Mouse (Mus musculus): ENCODE data around the gene Pcnx3. TPM values are rescaled to one million over a fixed set of nuclear protein-coding genes. Genes with fewer than 3 reads are reported as not detected.

Gene Pcnx3
- polyA plus RNA-seq, 1 experiment: 28.0 TPM

- Histone ChIP-seq H3K4me3 (ENCODE audit: insufficient read depth, poor library complexity, severe bottlenecking) (no peak overlapping the region), H3ac (ENCODE audit: control insufficient read depth, insufficient read length, low read depth) (no peak overlapping the region), H3K79me3 (ENCODE audit: low read depth) (no peaks in the 10 kb centered on the region), H3K36me3 (ENCODE audit: control insufficient read depth, insufficient read depth) (no peaks in the 10 kb centered on the region), H3K79me2 (ENCODE audit: control insufficient read depth, insufficient read depth) (no peaks in the 10 kb centered on the region), H3K27me3 (ENCODE audit: control insufficient read depth, insufficient read depth, insufficient read length) (no peaks in the 10 kb centered on the region)
- TF ChIP-seq MYOD1 (IDR thresholded peaks at IDR 0.05; ENCODE audit: control insufficient read depth, insufficient read length, low read depth): peak; percentile 19
- TF ChIP-seq MAX (IDR thresholded peaks at IDR 0.05): no peak
Observed at GRCm38 (mm10) chr19:5632120-5632519, 56.6 kb downstream of the Pcnx3 start.

- Histone ChIP-seq H3ac (ENCODE audit: control insufficient read depth, insufficient read length, low read depth) (no peak overlapping the region), H3K79me2 (ENCODE audit: control insufficient read depth, insufficient read depth) (no peaks in the 10 kb centered on the region), H3K79me3 (ENCODE audit: low read depth) (no peaks in the 10 kb centered on the region), H3K36me3 (ENCODE audit: control insufficient read depth, insufficient read depth) (no peaks in the 10 kb centered on the region), H3K27me3 (ENCODE audit: control insufficient read depth, insufficient read depth, insufficient read length) (no peaks in the 10 kb centered on the region), H3K4me3 (ENCODE audit: insufficient read depth, poor library complexity, severe bottlenecking) (no peak overlapping the region)
- TF ChIP-seq CTCF (IDR thresholded peaks at IDR 0.05; ENCODE audit: control insufficient read depth, insufficient read depth, insufficient read length): no peak
- TF ChIP-seq FOSL1 (IDR thresholded peaks at IDR 0.05; ENCODE audit: insufficient read depth, low read length, poor library complexity, severe bottlenecking): no peak
- TF ChIP-seq USF1 (IDR thresholded peaks at IDR 0.05; ENCODE audit: low read depth): no peak
- no peak for TF ChIP-seq MAX (IDR thresholded peaks at IDR 0.05)
- TF ChIP-seq MYOD1 (IDR thresholded peaks at IDR 0.05; ENCODE audit: control insufficient read depth, insufficient read length, low read depth): no peak
- no peak for TF ChIP-seq MYOG (IDR thresholded peaks at IDR 0.05; ENCODE audit: control insufficient read depth, extremely low read depth, insufficient read length)
- TF ChIP-seq CEBPB (IDR thresholded peaks at IDR 0.05; ENCODE audit: low read depth): no peak
Observed at GRCm38 (mm10) chr19:5629907-5630306, 58.8 kb downstream of the Pcnx3 start.

GRCm38 (mm10) chr19:5625311-5625710, 63.4 kb downstream of the Pcnx3 start:
- no peak overlapping the region for H3K4me3 ChIP-seq (ENCODE audit: insufficient read depth, poor library complexity, severe bottlenecking)
- H3ac ChIP-seq (ENCODE audit: control insufficient read depth, insufficient read length, low read depth): no peak overlapping the region
- no peaks in the 10 kb centered on the region for H3K79me2 ChIP-seq (ENCODE audit: control insufficient read depth, insufficient read depth)
- H3K27me3 ChIP-seq (ENCODE audit: control insufficient read depth, insufficient read depth, insufficient read length): no peaks in the 10 kb centered on the region
- H3K79me3 ChIP-seq (ENCODE audit: low read depth): no peaks in the 10 kb centered on the region
- TF ChIP-seq MYOD1 (IDR thresholded peaks at IDR 0.05; ENCODE audit: control insufficient read depth, insufficient read length, low read depth): no peak
- TF ChIP-seq FOSL1 (IDR thresholded peaks at IDR 0.05; ENCODE audit: insufficient read depth, low read length, poor library complexity, severe bottlenecking): no peak
- TF ChIP-seq CTCF (IDR thresholded peaks at IDR 0.05; ENCODE audit: control insufficient read depth, insufficient read depth, insufficient read length): no peak
- no peak for TF ChIP-seq MAX (IDR thresholded peaks at IDR 0.05)
- no peak for TF ChIP-seq MYOG (IDR thresholded peaks at IDR 0.05; ENCODE audit: control insufficient read depth, extremely low read depth, insufficient read length)
- no peak for TF ChIP-seq USF1 (IDR thresholded peaks at IDR 0.05; ENCODE audit: low read depth)
- TF ChIP-seq CEBPB (IDR thresholded peaks at IDR 0.05; ENCODE audit: low read depth): no peak
- no peaks in the 10 kb centered on the region for H3K36me3 ChIP-seq (ENCODE audit: control insufficient read depth, insufficient read depth)

GRCm38 (mm10) chr19:5621884-5622283, 66.8 kb downstream of the Pcnx3 start:
- Histone ChIP-seq H3K79me2 (ENCODE audit: control insufficient read depth, insufficient read depth) (no peaks in the 10 kb centered on the region), H3K4me3 (ENCODE audit: insufficient read depth, poor library complexity, severe bottlenecking) (no peak overlapping the region), H3ac (ENCODE audit: control insufficient read depth, insufficient read length, low read depth) (no peak overlapping the region), H3K36me3 (ENCODE audit: control insufficient read depth, insufficient read depth) (no peaks in the 10 kb centered on the region), H3K27me3 (ENCODE audit: control insufficient read depth, insufficient read depth, insufficient read length) (no peaks in the 10 kb centered on the region), H3K79me3 (ENCODE audit: low read depth) (no peaks in the 10 kb centered on the region)
- TF ChIP-seq CEBPB (IDR thresholded peaks at IDR 0.05; ENCODE audit: low read depth): no peak
- TF ChIP-seq FOSL1 (IDR thresholded peaks at IDR 0.05; ENCODE audit: insufficient read depth, low read length, poor library complexity, severe bottlenecking): no peak
- no peak for TF ChIP-seq MAX (IDR thresholded peaks at IDR 0.05)
- TF ChIP-seq MYOD1 (IDR thresholded peaks at IDR 0.05; ENCODE audit: control insufficient read depth, insufficient read length, low read depth): no peak
- no peak for TF ChIP-seq MYOG (IDR thresholded peaks at IDR 0.05; ENCODE audit: control insufficient read depth, extremely low read depth, insufficient read length)
- no peak for TF ChIP-seq CTCF (IDR thresholded peaks at IDR 0.05; ENCODE audit: control insufficient read depth, insufficient read depth, insufficient read length)
- TF ChIP-seq USF1 (IDR thresholded peaks at IDR 0.05; ENCODE audit: low read depth): no peak

- Histone ChIP-seq H3K79me3 (ENCODE audit: low read depth) (no peaks in the 10 kb centered on the region), H3K36me3 (ENCODE audit: control insufficient read depth, insufficient read depth) (no peaks in the 10 kb centered on the region)
- TF ChIP-seq MYOG (IDR thresholded peaks at IDR 0.05; ENCODE audit: control insufficient read depth, extremely low read depth, insufficient read length) (no peak), MAX (IDR thresholded peaks at IDR 0.05) (no peak), USF1 (IDR thresholded peaks at IDR 0.05; ENCODE audit: low read depth) (no peak), CEBPB (IDR thresholded peaks at IDR 0.05; ENCODE audit: low read depth) (no peak), FOSL1 (IDR thresholded peaks at IDR 0.05; ENCODE audit: insufficient read depth, low read length, poor library complexity, severe bottlenecking) (no peak), MYOD1 (IDR thresholded peaks at IDR 0.05; ENCODE audit: control insufficient read depth, insufficient read length, low read depth) (no peak), CTCF (IDR thresholded peaks at IDR 0.05; ENCODE audit: control insufficient read depth, insufficient read depth, insufficient read length) (no peak)
Observed at GRCm38 (mm10) chr19:5620007-5620406, 68.7 kb downstream of the Pcnx3 start.

GRCm38 (mm10) chr19:5614953-5615352, 73.8 kb downstream of the Pcnx3 start:
- TF ChIP-seq MAX (IDR thresholded peaks at IDR 0.05) (no peak), CEBPB (IDR thresholded peaks at IDR 0.05; ENCODE audit: low read depth) (no peak), USF1 (IDR thresholded peaks at IDR 0.05; ENCODE audit: low read depth) (no peak), MYOG (IDR thresholded peaks at IDR 0.05; ENCODE audit: control insufficient read depth, extremely low read depth, insufficient read length) (no peak), FOSL1 (IDR thresholded peaks at IDR 0.05; ENCODE audit: insufficient read depth, low read length, poor library complexity, severe bottlenecking) (no peak), MYOD1 (IDR thresholded peaks at IDR 0.05; ENCODE audit: control insufficient read depth, insufficient read length, low read depth) (no peak), CTCF (IDR thresholded peaks at IDR 0.05; ENCODE audit: control insufficient read depth, insufficient read depth, insufficient read length) (no peak)
- H3K27me3 ChIP-seq (ENCODE audit: control insufficient read depth, insufficient read depth, insufficient read length): no peaks in the 10 kb centered on the region
- no peaks in the 10 kb centered on the region for H3K36me3 ChIP-seq (ENCODE audit: control insufficient read depth, insufficient read depth)
- no peaks in the 10 kb centered on the region for H3K79me3 ChIP-seq (ENCODE audit: low read depth)
- H3K79me2 ChIP-seq (ENCODE audit: control insufficient read depth, insufficient read depth): no peaks in the 10 kb centered on the region
- H3K4me3 ChIP-seq (ENCODE audit: insufficient read depth, poor library complexity, severe bottlenecking): no peak overlapping the region
- H3ac ChIP-seq (ENCODE audit: control insufficient read depth, insufficient read length, low read depth): no peak overlapping the region

More at GRCm38 (mm10) chr19:5620007-5620406, 68.7 kb downstream of the Pcnx3 start:
- Histone ChIP-seq H3K27me3 (ENCODE audit: control insufficient read depth, insufficient read depth, insufficient read length) (no peaks in the 10 kb centered on the region), H3K79me2 (ENCODE audit: control insufficient read depth, insufficient read depth) (no peaks in the 10 kb centered on the region), H3K4me3 (ENCODE audit: insufficient read depth, poor library complexity, severe bottlenecking) (no peak overlapping the region), H3ac (ENCODE audit: control insufficient read depth, insufficient read length, low read depth) (no peak overlapping the region)

Small RNAs within 50 kb of the gene (microRNA-seq; reads per million reads assigned to microRNA genes)
- 0.36 reads per million for gene Mir6987 (ENCODE audit: borderline microRNAs expressed)

Other genes starting within 250 kb of the Pcnx3 start
- 146 TPM for gene Fosl1, start 241.4 kb downstream of the Pcnx3 start, polyA plus RNA-seq (2012; fragmentation: generic; extraction: Trizol)
- gene Ccdc85b, start 231.0 kb downstream of the Pcnx3 start, polyA plus RNA-seq (2012; fragmentation: generic; extraction: Trizol): 30.5 TPM
- 83.7 TPM for gene Fibp, start 228.3 kb downstream of the Pcnx3 start, polyA plus RNA-seq (2012; fragmentation: generic; extraction: Trizol)
- 4.8 TPM for gene Ctsw, start 220.4 kb downstream of the Pcnx3 start, polyA plus RNA-seq (2012; fragmentation: generic; extraction: Trizol)
- 177 TPM for gene Efemp2, start 215.0 kb downstream of the Pcnx3 start, polyA plus RNA-seq (2012; fragmentation: generic; extraction: Trizol)
- 50.3 TPM for gene Mus81, start 200.5 kb downstream of the Pcnx3 start, polyA plus RNA-seq (2012; fragmentation: generic; extraction: Trizol)
- gene Cfl1, start 198.5 kb downstream of the Pcnx3 start, polyA plus RNA-seq (2012; fragmentation: generic; extraction: Trizol): 2,315 TPM
- 0.15 TPM for gene 1700020D05Rik, start 185.1 kb downstream of the Pcnx3 start, polyA plus RNA-seq (2012; fragmentation: generic; extraction: Trizol)
- gene Snx32, start 178.4 kb downstream of the Pcnx3 start, polyA plus RNA-seq (2012; fragmentation: generic; extraction: Trizol): 1.1 TPM
- gene Ovol1, start 128.3 kb downstream of the Pcnx3 start, polyA plus RNA-seq (2012; fragmentation: generic; extraction: Trizol): not detected
- 3.9 TPM for gene Ap5b1, start 120.9 kb downstream of the Pcnx3 start, polyA plus RNA-seq (2012; fragmentation: generic; extraction: Trizol)
- 77.8 TPM for gene Rnaseh2c, start 87.0 kb downstream of the Pcnx3 start, polyA plus RNA-seq (2012; fragmentation: generic; extraction: Trizol)
- gene Kat5, start 78.7 kb downstream of the Pcnx3 start, polyA plus RNA-seq (2012; fragmentation: generic; extraction: Trizol): 48.4 TPM
- 56.5 TPM for gene Rela, start 51.4 kb downstream of the Pcnx3 start, polyA plus RNA-seq (2012; fragmentation: generic; extraction: Trizol)
- gene Sipa1, start 25.2 kb downstream of the Pcnx3 start, polyA plus RNA-seq (2012; fragmentation: generic; extraction: Trizol): 22.9 TPM
- 24.2 TPM for gene Map3k11, start 166 bp downstream of the Pcnx3 start, polyA plus RNA-seq (2012; fragmentation: generic; extraction: Trizol)
- gene Kcnk7, start 15.5 kb upstream of the Pcnx3 start, polyA plus RNA-seq (2012; fragmentation: generic; extraction: Trizol): 0.19 TPM
- gene Ehbp1l1, start 37.4 kb upstream of the Pcnx3 start, polyA plus RNA-seq (2012; fragmentation: generic; extraction: Trizol): 62.1 TPM
- gene Fam89b, start 40.7 kb upstream of the Pcnx3 start, polyA plus RNA-seq (2012; fragmentation: generic; extraction: Trizol): 129 TPM
- 128 TPM for gene Ltbp3, start 52.0 kb upstream of the Pcnx3 start, polyA plus RNA-seq (2012; fragmentation: generic; extraction: Trizol)
- 69.6 TPM for gene Scyl1, start 82.5 kb upstream of the Pcnx3 start, polyA plus RNA-seq (2012; fragmentation: generic; extraction: Trizol)
- gene Frmd8, start 186.4 kb upstream of the Pcnx3 start, polyA plus RNA-seq (2012; fragmentation: generic; extraction: Trizol): 44.1 TPM
- gene Slc25a45, start 188.9 kb upstream of the Pcnx3 start, polyA plus RNA-seq (2012; fragmentation: generic; extraction: Trizol): 5.5 TPM
- gene Tigd3, start 205.2 kb upstream of the Pcnx3 start, polyA plus RNA-seq (2012; fragmentation: generic; extraction: Trizol): 1.0 TPM
- gene Dpf2, start 224.1 kb upstream of the Pcnx3 start, polyA plus RNA-seq (2012; fragmentation: generic; extraction: Trizol): 69.3 TPM
- gene Cdc42ep2, start 235.9 kb upstream of the Pcnx3 start, polyA plus RNA-seq (2012; fragmentation: generic; extraction: Trizol): 3.6 TPM